Mouse (Mus musculus): ENCODE measurements around the gene Platr17.

GRCm38 (mm10) chr17:33918293-33919203, 13.6 kb downstream of the Platr17 start:
- TF ChIP-seq CHD2 (IDR thresholded peaks at IDR 0.05; ENCODE audit: low read length) (no peak), SMC3 (IDR thresholded peaks at IDR 0.05; ENCODE audit: low read depth, low read length) (no peak), POLR2A (IDR thresholded peaks at IDR 0.05; ENCODE audit: control insufficient read depth in 1 of 2, insufficient read depth in 1 of 2, low read depth in 1 of 2, low read length in 2 of 2, poor library complexity in 1 of 2) (no peak), CTCF (IDR thresholded peaks at IDR 0.05 in 2 of 3, conservative IDR thresholded peaks at IDR 0.05 in 1 of 3; ENCODE audit: control insufficient read depth in 1 of 3, insufficient read depth in 1 of 3, low read depth in 2 of 3, low read length in 3 of 3, poor library complexity in 1 of 3, severe bottlenecking in 1 of 3) (no peak), ZNF384 (IDR thresholded peaks at IDR 0.05; ENCODE audit: low read depth, low read length) (no peak), RAD21 (IDR thresholded peaks at IDR 0.05; ENCODE audit: low read depth, low read length) (no peak), HCFC1 (IDR thresholded peaks at IDR 0.05; ENCODE audit: low read depth, low read length) (no peak), RCOR1 (IDR thresholded peaks at IDR 0.05; ENCODE audit: low read depth, low read length) (no peak), E2F4 (IDR thresholded peaks at IDR 0.05; ENCODE audit: borderline replicate concordance, low read depth, low read length) (no peak), MAX (IDR thresholded peaks at IDR 0.05; ENCODE audit: low read length) (no peak), POLR2AphosphoS5 (IDR thresholded peaks at IDR 0.05; ENCODE audit: borderline replicate concordance, low read depth, low read length) (no peak), EP300 (IDR thresholded peaks at IDR 0.05; ENCODE audit: low read depth in 1 of 2, low read length in 2 of 2) (no peak)
